Mouse (Mus musculus) heart, postnatal 0 days (tissue): ENCODE results near the gene Ptpro.

Experiments used
- CTCF ChIP-seq: IDR thresholded peaks from 2 replicates; pipeline ENCODE4 v1.5.1; 2016; ENCODE audit warnings: antibody characterized with exemption, control low read depth, low read depth
- EP300 ChIP-seq: IDR thresholded peaks from 2 replicates; pipeline ENCODE4 v1.6.1; 2016; ENCODE audit warnings: antibody characterized with exemption, low read depth

DNA sequence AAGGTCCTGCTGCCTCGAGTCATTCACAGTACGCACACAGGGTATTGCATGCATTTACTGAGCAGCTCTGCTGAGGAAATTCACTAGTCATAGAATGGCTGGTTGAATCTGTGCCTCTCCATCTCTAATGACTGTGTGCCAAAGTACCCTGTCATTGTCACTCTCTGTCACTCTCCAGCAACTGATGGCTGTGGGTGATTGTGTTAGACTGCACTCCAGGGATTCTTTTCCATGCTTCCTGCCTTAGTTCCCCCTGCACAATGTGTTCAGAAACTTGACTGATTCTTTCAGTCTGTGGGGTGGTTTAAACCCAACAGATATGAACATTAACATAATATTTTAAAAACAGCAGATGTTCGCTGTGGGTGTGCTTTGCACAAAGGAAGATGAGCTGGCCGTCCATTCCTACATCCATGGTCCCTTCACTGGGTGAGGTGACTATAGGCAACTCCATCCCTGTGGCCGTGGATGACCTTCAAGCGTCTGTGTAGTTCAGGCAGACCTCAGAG, 29.5 kb downstream of the Ptpro start:
- TF ChIP-seq CTCF, result no peak
- TF ChIP-seq EP300, result no peak
